Mouse (Mus musculus) urinary bladder, postnatal 10 days (tissue): Measurements from ENCODE around the gene Vmn2r27.

Experiments used
- DNase-seq: peaks from one replicate; pipeline ENCODE4 v3.0.0; 2022; ENCODE audit warnings: low spot score

Vmn2r27 gene

GRCm38 (mm10) chr6:124231756-124232155 is at the start of gene Vmn2r27:
Vmn2r27 (minus strand) TSS chr6:124231856.
- no peak for DNase-seq

- DNase-seq = no peak
Observed at GRCm38 (mm10) chr6:124278291-124278690, 46.6 kb upstream of the Vmn2r27 start.

- DNase-seq = no peak
Observed at GRCm38 (mm10) chr6:124277641-124278040, 46.0 kb upstream of the Vmn2r27 start.

GRCm38 (mm10) chr6:124273231-124273880 is 41.7 kb upstream of the Vmn2r27 start:
- no peak for DNase-seq

GRCm38 (mm10) chr6:124262696-124263095 is 31.0 kb upstream of the Vmn2r27 start:
- DNase-seq = no peak

GRCm38 (mm10) chr6:124260198-124260931 is 28.7 kb upstream of the Vmn2r27 start:
- no peak for DNase-seq

GRCm38 (mm10) chr6:124255721-124256470 is 24.2 kb upstream of the Vmn2r27 start:
- DNase-seq = no peak

- no peak for DNase-seq
Observed at GRCm38 (mm10) chr6:124202116-124202515, 29.5 kb downstream of the Vmn2r27 start.

- no peak for DNase-seq
Observed at GRCm38 (mm10) chr6:124168499-124169257, 63.0 kb downstream of the Vmn2r27 start.

- DNase-seq = no peak
Observed at GRCm38 (mm10) chr6:124166596-124166995, 65.1 kb downstream of the Vmn2r27 start.

GRCm38 (mm10) chr6:124149808-124150207 is 81.8 kb downstream of the Vmn2r27 start:
- no peak for DNase-seq
